Mouse (Mus musculus) spleen, adult 10 weeks (tissue): ENCODE results near the gene Gm29289. TPM values are rescaled to one million over a fixed set of nuclear protein-coding genes. Genes with fewer than 3 reads are reported as not detected.

Source experiments
- polyA plus RNA-seq: library from polyadenylated mRNA; stranded (reverse); fragments of 350-450 nt; fragmentation: Illumina TruSeq; extraction: RNeasy Lipid Tissue Mini Kit (QIAGEN cat#74804); gene quantifications from one replicate; pipeline ENCODE4 v1.2.3, GENCODE M21; 2015; ENCODE audit warnings: low replicate concordance; ENCODE audit not compliant: insufficient read depth

Gene Gm29289
- not detected for polyA plus RNA-seq

DNA sequence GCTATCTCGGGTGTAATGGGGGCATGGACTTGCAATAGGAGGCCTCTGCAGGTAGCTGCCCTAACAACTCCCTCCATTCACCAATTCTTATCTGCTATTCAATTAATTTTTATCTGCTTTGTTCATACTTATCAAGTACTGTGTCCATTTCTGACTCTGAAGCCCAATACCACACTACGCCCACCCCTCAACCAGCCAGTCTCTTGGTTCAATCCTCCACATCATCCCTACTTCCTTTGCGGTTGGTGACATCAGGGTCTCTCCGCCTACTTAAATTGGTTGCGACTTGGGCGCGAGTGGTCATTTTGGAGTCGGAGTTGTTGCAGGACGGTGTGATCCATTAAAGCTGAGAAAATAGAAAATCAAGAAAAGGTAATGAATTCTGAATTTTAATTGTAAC lies at the start of gene Gm29289:
Gm29289 (plus strand) TSS at position 301 of the 400 bp plus-strand sequence.

DNA sequence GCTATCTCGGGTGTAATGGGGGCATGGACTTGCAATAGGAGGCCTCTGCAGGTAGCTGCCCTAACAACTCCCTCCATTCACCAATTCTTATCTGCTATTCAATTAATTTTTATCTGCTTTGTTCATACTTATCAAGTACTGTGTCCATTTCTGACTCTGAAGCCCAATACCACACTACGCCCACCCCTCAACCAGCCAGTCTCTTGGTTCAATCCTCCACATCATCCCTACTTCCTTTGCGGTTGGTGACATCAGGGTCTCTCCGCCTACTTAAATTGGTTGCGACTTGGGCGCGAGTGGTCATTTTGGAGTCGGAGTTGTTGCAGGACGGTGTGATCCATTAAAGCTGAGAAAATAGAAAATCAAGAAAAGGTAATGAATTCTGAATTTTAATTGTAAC lies 31.7 kb upstream of the Gm29289 start, which contains the start of gene Gm10352:
Gm10352 (plus strand) TSS at position 301 of the 400 bp plus-strand sequence.

Other genes with a start within 250 kb of the Gm29289 start
- not detected for gene H2al2b, start 211.9 kb upstream of the Gm29289 start, polyA plus RNA-seq
- not detected for gene Gm4064, start 136.4 kb upstream of the Gm29289 start, polyA plus RNA-seq
- not detected for gene Rbmy, start 101.9 kb upstream of the Gm29289 start, polyA plus RNA-seq
- not detected for gene Gm10256, start 101.9 kb upstream of the Gm29289 start, polyA plus RNA-seq
- gene Gm10352, start 31.6 kb upstream of the Gm29289 start, polyA plus RNA-seq = not detected